Mouse (Mus musculus) midbrain, postnatal 0 days (tissue): Measurements from ENCODE around the gene Echs1. TPM values are rescaled to one million over a fixed set of nuclear protein-coding genes. Genes with fewer than 3 reads are reported as not detected.

ENCODE experiments used
- ATAC-seq: fragments of 200-750 bp; cut with Nextera tagmentation; 2 replicates; pipeline ENCODE4 v1.8.0; 2017; ENCODE audit warnings: moderate number of reproducible peaks, mild to moderate bottlenecking, moderate TSS enrichment, moderate library complexity; ENCODE audit not compliant: low FRiP score
- DNase-seq: peaks from one replicate; pipeline ENCODE4 v3.0.0-alpha.2; 2015; ENCODE audit warnings: low spot score
- H3K27ac ChIP-seq: fragments of 300-500 bp; sonication (generic); 2 replicates; pipeline ENCODE4 v1.5.1; 2014; ENCODE audit warnings: low read depth, mild to moderate bottlenecking, low read length, mixed read lengths
- H3K27me3 ChIP-seq: fragments of 300-500 bp; sonication (generic); 2 replicates; pipeline ENCODE4 v1.6.1; 2014; ENCODE audit warnings: low read length, control low read depth, mixed read lengths; ENCODE audit not compliant: insufficient read depth
- H3K36me3 ChIP-seq: fragments of 300-500 bp; sonication (generic); 2 replicates; pipeline ENCODE4 v1.6.1; 2014; ENCODE audit warnings: low read length, control low read depth, mixed read lengths; ENCODE audit not compliant: insufficient read depth
- H3K4me1 ChIP-seq: fragments of 300-500 bp; sonication (generic); 2 replicates; pipeline ENCODE4 v1.6.1; 2014; ENCODE audit warnings: mild to moderate bottlenecking, control low read depth, antibody characterized with exemption, low read length, mixed read lengths; ENCODE audit not compliant: insufficient read depth
- H3K4me2 ChIP-seq: fragments of 300-500 bp; sonication (generic); 2 replicates; pipeline ENCODE4 v1.6.1; 2014; ENCODE audit warnings: low read depth, mild to moderate bottlenecking, low read length, mixed read lengths; ENCODE audit not compliant: poor library complexity, severe bottlenecking
- H3K4me3 ChIP-seq: fragments of 300-500 bp; sonication (generic); 2 replicates; pipeline ENCODE4 v1.5.1; 2014; ENCODE audit warnings: low read depth, mild to moderate bottlenecking, low read length, moderate library complexity
- H3K9ac ChIP-seq: fragments of 300-500 bp; sonication (generic); replicated peaks from 2 replicates; pipeline ENCODE4 v1.6.1; 2014; ENCODE audit warnings: mild to moderate bottlenecking, low read length, moderate library complexity, mixed read lengths; ENCODE audit not compliant: poor library complexity, severe bottlenecking
- H3K9me3 ChIP-seq: fragments of 300-500 bp; sonication (generic); 2 replicates; pipeline ENCODE4 v1.6.1; 2016; ENCODE audit warnings: low read length, control low read depth
- CTCF ChIP-seq: IDR thresholded peaks from 2 replicates; pipeline ENCODE4 v1.5.1; 2016; ENCODE audit warnings: antibody characterized with exemption, mild to moderate bottlenecking
- WGBS: fragments of 180-500 bp; shearing (Covaris S2); extraction: QIAGEN DNeasy Blood & Tissue Kit; methylation state at CpG from one replicate; pipeline ENCODE4 v1.1.7; 2014; 5-methylcytosine and 5-hydroxymethylcytosine counted together
- polyA plus RNA-seq: library from polyadenylated mRNA; unstranded; fragments of >200 nt; fragmentation: Nextera tagmentation; extraction: Ambion mirVana; gene quantifications from 2 replicates; pipeline ENCODE4 v1.2.1, GENCODE M21; 2015
- total RNA-seq: library from RNA; depleted of rRNA; stranded (reverse); fragments of >200 nt; gene quantifications from 2 replicates; pipeline ENCODE4 v1.2.3, GENCODE M21; 2014

The Echs1 gene
- total and polyA plus RNA-seq, 2 experiments from 2014 or later: 75.5 to 108 TPM

DNA sequence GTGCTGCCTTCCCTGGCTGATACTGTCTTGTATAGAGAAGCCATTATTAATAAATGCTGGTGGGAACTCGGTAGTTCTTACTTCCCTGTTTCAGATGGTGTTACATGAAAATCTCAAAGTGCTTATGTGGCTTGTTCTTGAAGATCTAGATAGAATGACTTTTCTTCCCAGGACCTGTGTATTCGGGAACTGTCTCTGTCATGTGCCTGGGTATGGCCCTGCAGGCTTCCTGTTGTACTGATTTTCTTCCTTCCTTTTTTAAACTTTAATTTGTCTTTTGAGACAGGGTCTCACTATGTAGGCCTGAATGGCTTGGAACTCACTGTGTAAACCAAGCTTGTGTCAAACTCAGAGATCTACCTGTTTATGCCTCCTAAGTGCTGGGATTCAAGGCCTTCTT is 11.6 kb upstream of the Echs1 start:
- H3K27ac ChIP-seq: no peak overlapping the region
- no peak for TF ChIP-seq CTCF
- H3K36me3 ChIP-seq: no peaks in the 10 kb centered on the region
- H3K4me2 ChIP-seq: no peak overlapping the region
- no peak for DNase-seq
- no peak overlapping the region for H3K9ac ChIP-seq
- peaks cover 5% of the 10 kb centered on the region; the same call in 1 of the 2 replicates for H3K4me1 ChIP-seq
- no peaks in the 10 kb centered on the region for H3K9me3 ChIP-seq
- no peak overlapping the region for H3K4me3 ChIP-seq
- no peak for ATAC-seq
- WGBS: 89% methylated on average over 2 of the region's 2 CpGs
- no peaks in the 10 kb centered on the region for H3K27me3 ChIP-seq

DNA sequence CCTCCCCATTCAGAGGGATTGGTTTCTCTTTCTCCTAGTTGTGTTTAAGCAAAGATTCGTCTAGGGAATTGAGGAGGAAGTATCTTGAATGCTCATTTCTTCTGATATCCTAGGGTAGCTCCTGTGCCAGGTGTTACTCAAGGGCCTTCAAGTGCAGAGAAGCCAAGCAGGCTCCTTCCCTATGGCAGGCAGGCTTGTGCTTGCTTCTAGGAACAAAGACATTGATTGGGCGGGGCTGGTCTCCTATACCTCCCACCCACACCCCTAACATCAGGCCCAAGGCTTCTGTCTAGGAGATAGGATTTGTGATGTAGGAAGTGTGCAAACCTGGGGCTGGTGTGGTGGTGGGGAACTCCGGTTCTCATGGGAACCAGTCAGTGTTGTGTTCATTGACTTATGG is 10.7 kb upstream of the Echs1 start:
- no peaks in the 10 kb centered on the region for H3K9me3 ChIP-seq
- peaks cover 5% of the 10 kb centered on the region; the same call in 1 of the 2 replicates for H3K4me1 ChIP-seq
- no peak for DNase-seq
- H3K9ac ChIP-seq: no peak overlapping the region
- H3K27ac ChIP-seq: no peak overlapping the region
- TF ChIP-seq CTCF: no peak
- no peak overlapping the region for H3K4me3 ChIP-seq
- no peaks in the 10 kb centered on the region for H3K36me3 ChIP-seq
- H3K4me2 ChIP-seq: no peak overlapping the region
- no peaks in the 10 kb centered on the region for H3K27me3 ChIP-seq
- ATAC-seq: no peak
- WGBS: 91% methylated on average over 3 of the region's 3 CpGs

DNA sequence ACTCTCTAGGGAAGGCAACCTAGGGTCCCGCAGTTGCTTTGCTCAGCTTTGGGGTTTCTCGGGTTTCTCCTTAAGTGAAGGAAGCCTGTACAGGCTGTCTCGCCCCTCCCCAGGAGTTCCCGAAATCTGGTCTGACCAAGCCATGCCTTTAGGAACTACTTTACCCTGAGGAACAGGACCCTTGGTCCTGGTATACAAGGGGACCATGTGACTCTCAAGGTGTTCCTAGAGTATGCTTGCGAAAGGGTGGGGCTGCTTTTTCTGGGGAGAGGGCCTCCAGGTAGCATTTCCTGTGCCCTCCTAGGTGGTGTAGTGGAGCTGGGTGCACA is 9.7 kb upstream of the Echs1 start:
- Histone ChIP-seq H3K4me2 (peak overlapping the region; percentile 86), H3K9me3 (no peaks in the 10 kb centered on the region), H3K27me3 (no peaks in the 10 kb centered on the region), H3K27ac (no peak overlapping the region), H3K36me3 (no peaks in the 10 kb centered on the region), H3K4me1 (peaks cover 5% of the 10 kb centered on the region; the same call in 1 of the 2 replicates), H3K9ac (peak overlapping the region; percentile 70), H3K4me3 (peak overlapping the region; percentile 63)
- ATAC-seq (0 out of 2 replicates have a peak, but pooled peaks have one; percentile 6), DNase-seq (no peak)
- WGBS: 12% methylated on average over 5 of the region's 5 CpGs
- TF ChIP-seq CTCF: no peak

DNA sequence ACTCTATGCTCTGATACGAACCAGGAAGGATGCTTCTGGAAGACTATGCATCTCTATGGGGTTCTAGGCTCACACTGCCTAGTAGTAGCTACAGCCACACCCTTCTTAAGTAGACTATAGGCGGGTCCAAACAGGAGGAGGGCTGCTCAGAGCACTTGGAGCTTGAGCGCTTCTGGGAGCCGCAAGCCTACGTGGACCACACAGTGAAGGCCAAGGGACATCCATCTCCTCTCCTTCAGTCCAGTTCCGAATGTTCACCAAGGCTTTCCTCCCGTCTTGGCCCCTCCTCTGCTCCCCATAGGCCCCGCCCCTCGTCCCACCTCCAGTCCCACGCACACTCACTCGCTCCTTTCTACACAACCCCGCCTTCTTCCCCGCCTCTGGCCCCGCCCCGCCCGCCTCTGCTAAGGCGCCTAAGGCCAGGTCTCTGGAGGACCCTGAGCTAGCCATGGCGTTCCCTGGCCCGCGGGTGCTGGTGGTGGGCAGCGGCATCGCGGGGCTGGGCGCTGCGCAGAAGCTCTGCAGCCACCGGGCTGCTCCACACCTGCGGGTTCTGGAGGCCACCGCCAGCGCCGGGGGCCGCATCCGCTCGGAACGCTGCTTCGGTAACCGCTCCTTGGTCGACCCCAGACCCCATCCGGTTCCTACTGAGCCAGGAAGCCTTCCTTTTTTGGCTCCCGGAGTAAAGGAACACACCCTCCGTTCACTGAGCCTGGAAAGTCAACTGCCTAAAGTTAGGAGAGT is 9.2 kb upstream of the Echs1 start:
- no peak overlapping the region for H3K27ac ChIP-seq
- peak; percentile 95 for ATAC-seq

DNA sequence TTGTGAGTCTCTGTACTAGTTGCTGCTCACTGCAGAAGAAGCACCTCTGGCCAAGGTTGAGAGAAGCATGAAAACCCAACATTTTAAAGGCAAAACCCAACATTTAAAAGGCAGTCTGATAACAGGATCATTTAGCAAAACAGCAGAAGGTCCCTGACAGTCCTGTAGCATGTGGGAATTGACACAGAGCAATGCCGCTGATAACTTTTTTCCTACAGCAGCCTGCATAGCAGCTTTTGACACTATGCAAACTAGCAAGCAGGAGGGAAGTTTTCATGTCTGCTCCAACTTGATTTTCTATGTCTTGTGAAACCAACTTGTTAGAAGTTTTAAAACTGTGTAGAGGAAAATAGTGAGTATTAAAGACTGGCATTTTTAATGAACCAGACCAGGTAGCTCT is 8.1 kb upstream of the Echs1 start:
- Histone ChIP-seq H3K4me1 (peaks cover 5% of the 10 kb centered on the region; the same call in 1 of the 2 replicates), H3K27me3 (no peaks in the 10 kb centered on the region), H3K27ac (no peak overlapping the region), H3K9ac (no peak overlapping the region), H3K36me3 (no peaks in the 10 kb centered on the region), H3K9me3 (no peaks in the 10 kb centered on the region), H3K4me2 (no peak overlapping the region), H3K4me3 (no peak overlapping the region)
- TF ChIP-seq CTCF: no peak
- ATAC-seq (no peak), DNase-seq (no peak)
- WGBS: 94% methylated on average over 1 of the region's 1 CpGs

More for the DNA sequence above, 9.2 kb upstream of the Echs1 start:
- 0 out of 2 replicates have a peak, but pooled peaks have one; percentile 5 for TF ChIP-seq CTCF
- Histone ChIP-seq H3K4me3 (peak overlapping the region; percentile 63), H3K27me3 (no peaks in the 10 kb centered on the region), H3K4me2 (peak overlapping the region; percentile 86), H3K9me3 (no peaks in the 10 kb centered on the region), H3K4me1 (peaks cover 5% of the 10 kb centered on the region; the same call in 1 of the 2 replicates), H3K9ac (peak overlapping the region; percentile 70), H3K36me3 (no peaks in the 10 kb centered on the region)
- peak; percentile 91 for DNase-seq
- WGBS: 2% methylated on average over 39 of the region's 40 CpGs

DNA sequence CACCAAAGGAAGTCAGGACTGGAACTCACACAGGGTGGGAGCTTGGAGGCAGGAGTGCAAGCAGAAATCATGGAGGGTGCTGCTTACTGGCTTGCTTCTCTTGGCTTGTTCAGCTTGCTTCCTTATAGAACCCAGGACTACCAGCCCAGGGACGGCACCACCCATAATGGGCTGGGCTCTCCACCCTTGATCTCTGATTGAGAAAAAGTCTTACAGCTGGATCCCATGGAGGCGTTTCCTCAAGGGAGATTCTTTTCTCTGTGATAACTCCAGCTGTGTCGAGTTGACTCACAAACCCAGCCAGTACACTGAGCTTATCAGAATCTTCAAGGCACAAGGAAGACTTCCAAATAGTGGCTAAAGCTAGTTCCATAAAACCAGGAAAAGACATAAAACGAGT is 6.5 kb upstream of the Echs1 start:
- Histone ChIP-seq H3K36me3 (no peaks in the 10 kb centered on the region), H3K27me3 (no peaks in the 10 kb centered on the region), H3K4me1 (peaks cover 5% of the 10 kb centered on the region; the same call in 1 of the 2 replicates), H3K9ac (no peak overlapping the region), H3K27ac (no peak overlapping the region), H3K4me3 (no peak overlapping the region), H3K9me3 (no peaks in the 10 kb centered on the region), H3K4me2 (no peak overlapping the region)
- no peak for ATAC-seq
- 30% methylated on average over 4 of the region's 4 CpGs for WGBS
- DNase-seq: no peak
- no peak for TF ChIP-seq CTCF
